Comparison of ENCODE assay signal across 9 mouse cellular contexts in genomic region chr10:80180288-80180687, GRCm38 (mm10). TPM values are rescaled to one million over a fixed set of nuclear protein-coding genes. Genes with fewer than 3 reads are reported as not detected.
DNase-seq lines count a peak whose midpoint lies in the region; ATAC-seq and TF ChIP-seq lines count a peak whose summit lies in the region.
"Had no signal": no experiment of that assay in that cellular context is flagged by ENCODE, and none has a peak within 500 bp of the region (broad histone marks: within the 10 kb centered on the region; RNA-seq: fewer than 3 reads in every experiment).

No protein-coding gene starts in this region.

- H3K27ac ChIP-seq in heart, embryonic 16.5 days (ENCODE audit: low read length): no peak overlapping the region
- H3K27ac ChIP-seq in cortical plate, adult 2 months (ENCODE audit: insufficient read depth, low read length): no peak overlapping the region
- peak overlapping the region; percentile 91 for H3K27ac ChIP-seq in hindbrain, embryonic 10.5 days
- H3K27ac ChIP-seq in midbrain, embryonic 12.5 days (replicated peaks): peak overlapping the region; percentile 91
- H3K27ac ChIP-seq: macrophage had no signal

- H3K4me3 ChIP-seq in heart, embryonic 16.5 days (ENCODE audit: low read length): peak overlapping the region; percentile 74
- peak overlapping the region; percentile 54 for H3K4me3 ChIP-seq in cortical plate, adult 2 months (ENCODE audit: insufficient read depth, low read length)
- peak overlapping the region; percentile 70 for H3K4me3 ChIP-seq in hindbrain, embryonic 10.5 days
- H3K4me3 ChIP-seq in midbrain, embryonic 12.5 days: peak overlapping the region; percentile 96

- no peaks in the 10 kb centered on the region for H3K9me3 ChIP-seq in heart, embryonic 16.5 days (replicated peaks; ENCODE audit: control insufficient read depth, low read length)
- no peaks in the 10 kb centered on the region for H3K9me3 ChIP-seq in hindbrain, embryonic 10.5 days
- no peaks in the 10 kb centered on the region for H3K9me3 ChIP-seq in midbrain, embryonic 12.5 days

- ATAC-seq in heart, embryonic 16.5 days (replicated peaks; ENCODE audit: extremely low read depth, insufficient read depth, low FRiP score): no peak
- no peak for ATAC-seq in midbrain, embryonic 12.5 days (ENCODE audit: low FRiP score, low read depth)
- ATAC-seq in CD4-positive, CD25-positive, alpha-beta regulatory T cell, adult 4 months: no peak
- no peak for ATAC-seq in inflammation-experienced regulatory T-cells, adult 6 months

- H3K36me3 ChIP-seq in heart, embryonic 16.5 days (ENCODE audit: control insufficient read depth, insufficient read depth): no peaks in the 10 kb centered on the region
- peaks cover 37% of the 10 kb centered on the region for H3K36me3 ChIP-seq in hindbrain, embryonic 10.5 days
- peaks cover 23% of the 10 kb centered on the region for H3K36me3 ChIP-seq in midbrain, embryonic 12.5 days

- H3K4me2 ChIP-seq in heart, embryonic 16.5 days (ENCODE audit: low read depth, low read length): peak overlapping the region; percentile 78
- peak overlapping the region; percentile 70 for H3K4me2 ChIP-seq in midbrain, embryonic 12.5 days (replicated peaks)

- no peak for DNase-seq in heart, postnatal 4 days
- no peak for DNase-seq in hindbrain, embryonic 10.5 days (ENCODE audit: low spot score)
- DNase-seq in lung, postnatal 4 days: no peak

- peaks cover 9% of the 10 kb centered on the region for H3K4me1 ChIP-seq in heart, embryonic 16.5 days (ENCODE audit: control insufficient read depth, insufficient read depth, low read length)
- H3K4me1 ChIP-seq in cortical plate, adult 2 months (ENCODE audit: control insufficient read depth, insufficient read depth, low read length): peaks cover 7% of the 10 kb centered on the region; the same call in 1 of the 2 replicates
- peaks cover 75% of the 10 kb centered on the region for H3K4me1 ChIP-seq in hindbrain, embryonic 10.5 days (replicated peaks)
- peaks cover 53% of the 10 kb centered on the region for H3K4me1 ChIP-seq in midbrain, embryonic 12.5 days

- H3K27me3 ChIP-seq in heart, embryonic 16.5 days (ENCODE audit: control insufficient read depth, insufficient read depth, low read length): no peaks in the 10 kb centered on the region; the same call in 1 of the 2 replicates
- H3K27me3 ChIP-seq in hindbrain, embryonic 10.5 days (ENCODE audit: insufficient read depth, poor library complexity, severe bottlenecking): peaks cover 14% of the 10 kb centered on the region
- peaks cover 3% of the 10 kb centered on the region; the same call in 1 of the 2 replicates for H3K27me3 ChIP-seq in midbrain, embryonic 12.5 days

- no peak for TF ChIP-seq CTCF in cortical plate, adult 2 months (IDR thresholded peaks at IDR 0.05; ENCODE audit: extremely low read depth, insufficient read depth, low read length)

- no peak for TF ChIP-seq POLR2A in cortical plate, adult 2 months (IDR thresholded peaks at IDR 0.05; ENCODE audit: extremely low read depth, insufficient read depth, low read length)

- 55% methylated on average over 6 of the region's 6 CpGs for WGBS in heart, embryonic 16.5 days
- 50% methylated on average over 6 of the region's 6 CpGs for WGBS in hindbrain, embryonic 10.5 days
- 32% methylated on average over 6 of the region's 6 CpGs for WGBS in midbrain, embryonic 12.5 days

- peak overlapping the region; percentile 88 for H3K9ac ChIP-seq in heart, embryonic 16.5 days (ENCODE audit: low read length)
- peak overlapping the region; percentile 99 for H3K9ac ChIP-seq in midbrain, embryonic 12.5 days (replicated peaks)

RNA-seq across cellular contexts. Expression of gene Efna2, which starts 1.0 kb away (rescaled TPM):
- polyA plus RNA-seq in heart, embryonic 16.5 days (2015; fragmentation: Nextera tagmentation; extraction: Ambion mirVana): 6.0 and 6.8 TPM in 2 replicates
- total RNA-seq in heart, postnatal 4 days (2021): 1 to 10 TPM; 2.8 to 2.9 TPM
- polyA plus RNA-seq in cortical plate, adult 2 months (2012; rRNA removed): 7.7 and 8.5 TPM in 2 replicates
- polyA plus RNA-seq in hindbrain, embryonic 10.5 days (2016; fragmentation: Nextera tagmentation; extraction: Ambion mirVana): 41.3 and 43.7 TPM in 2 replicates
- 114 and 127 TPM in 2 replicates for polyA plus RNA-seq in midbrain, embryonic 12.5 days (2016; fragmentation: Nextera tagmentation; extraction: Ambion mirVana)
- under 1 TPM in 1 of 2 experiments, not detected in 1; 0.28 TPM for polyA plus RNA-seq in CD4-positive, CD25-positive, alpha-beta regulatory T cell, adult 4 months (2017; shearing (Covaris generic))
- polyA plus RNA-seq in inflammation-experienced regulatory T-cells, adult 6 months (2017; shearing (Covaris generic)): not detected

RNA-seq across cellular contexts. Expression of gene 1600002K03Rik, which starts 7.5 kb away (rescaled TPM):
- polyA plus RNA-seq in heart, embryonic 16.5 days (2015; fragmentation: Nextera tagmentation; extraction: Ambion mirVana): 9.7 and 10.7 TPM in 2 replicates
- total RNA-seq in heart, postnatal 4 days (2021): 1 to 10 TPM; 1.9 to 4.9 TPM
- polyA plus RNA-seq in cortical plate, adult 2 months (2012; rRNA removed): 13.1 and 13.9 TPM in 2 replicates
- polyA plus RNA-seq in hindbrain, embryonic 10.5 days (2016; fragmentation: Nextera tagmentation; extraction: Ambion mirVana): 12.9 and 14.4 TPM in 2 replicates
- polyA plus RNA-seq in midbrain, embryonic 12.5 days (2016; fragmentation: Nextera tagmentation; extraction: Ambion mirVana): 12.9 and 13.6 TPM in 2 replicates
- polyA plus RNA-seq in CD4-positive, CD25-positive, alpha-beta regulatory T cell, adult 4 months (2017; shearing (Covaris generic)): 10 to 100 TPM; 21.6 to 23.5 TPM
- 10 to 100 TPM; 17.9 to 28.4 (median 20.5) TPM for polyA plus RNA-seq in inflammation-experienced regulatory T-cells, adult 6 months (2017; shearing (Covaris generic))

RNA-seq across cellular contexts. Expression of gene Cirbp, which starts 14.5 kb away (rescaled TPM):
- 85.3 and 87.6 TPM in 2 replicates for polyA plus RNA-seq in heart, embryonic 16.5 days (2015; fragmentation: Nextera tagmentation; extraction: Ambion mirVana)
- 100 to 1,000 TPM; 163 to 193 TPM for total RNA-seq in heart, postnatal 4 days (2021)
- 150 and 180 TPM in 2 replicates for polyA plus RNA-seq in cortical plate, adult 2 months (2012; rRNA removed)
- 95.3 and 153 TPM in 2 replicates for polyA plus RNA-seq in hindbrain, embryonic 10.5 days (2016; fragmentation: Nextera tagmentation; extraction: Ambion mirVana)
- polyA plus RNA-seq in midbrain, embryonic 12.5 days (2016; fragmentation: Nextera tagmentation; extraction: Ambion mirVana): 227 and 233 TPM in 2 replicates
- polyA plus RNA-seq in CD4-positive, CD25-positive, alpha-beta regulatory T cell, adult 4 months (2017; shearing (Covaris generic)): 100 to 1,000 TPM; 124 to 272 TPM
- polyA plus RNA-seq in inflammation-experienced regulatory T-cells, adult 6 months (2017; shearing (Covaris generic)): 100 to 1,000 TPM in 2 of 3 experiments, 10 to 100 TPM in 1; 84.2 to 255 (median 213) TPM

RNA-seq across cellular contexts. Expression of gene Midn, which starts 32.2 kb away (rescaled TPM):
- 10.3 and 13.0 TPM in 2 replicates for polyA plus RNA-seq in heart, embryonic 16.5 days (2015; fragmentation: Nextera tagmentation; extraction: Ambion mirVana)
- 100 to 1,000 TPM; 145 to 163 TPM for total RNA-seq in heart, postnatal 4 days (2021)
- polyA plus RNA-seq in cortical plate, adult 2 months (2012; rRNA removed): 26.6 and 33.8 TPM in 2 replicates
- 22.3 and 24.6 TPM in 2 replicates for polyA plus RNA-seq in hindbrain, embryonic 10.5 days (2016; fragmentation: Nextera tagmentation; extraction: Ambion mirVana)
- 41.7 and 46.4 TPM in 2 replicates for polyA plus RNA-seq in midbrain, embryonic 12.5 days (2016; fragmentation: Nextera tagmentation; extraction: Ambion mirVana)
- 1 to 10 TPM; 4.6 to 8.2 TPM for polyA plus RNA-seq in CD4-positive, CD25-positive, alpha-beta regulatory T cell, adult 4 months (2017; shearing (Covaris generic))
- 1 to 10 TPM; 7.3 to 9.3 (median 7.5) TPM for polyA plus RNA-seq in inflammation-experienced regulatory T-cells, adult 6 months (2017; shearing (Covaris generic))

RNA-seq across cellular contexts. Expression of gene Cbarp, which starts 39.7 kb away (rescaled TPM):
- 2.5 TPM in 2 replicates for polyA plus RNA-seq in heart, embryonic 16.5 days (2015; fragmentation: Nextera tagmentation; extraction: Ambion mirVana)
- 1 to 10 TPM; 3.7 to 5.1 TPM for total RNA-seq in heart, postnatal 4 days (2021)
- polyA plus RNA-seq in cortical plate, adult 2 months (2012; rRNA removed): 274 and 285 TPM in 2 replicates
- polyA plus RNA-seq in hindbrain, embryonic 10.5 days (2016; fragmentation: Nextera tagmentation; extraction: Ambion mirVana): 7.1 and 15.0 TPM in 2 replicates
- polyA plus RNA-seq in midbrain, embryonic 12.5 days (2016; fragmentation: Nextera tagmentation; extraction: Ambion mirVana): 19.3 and 20.0 TPM in 2 replicates
- 1 to 10 TPM; 1.3 to 1.4 TPM for polyA plus RNA-seq in CD4-positive, CD25-positive, alpha-beta regulatory T cell, adult 4 months (2017; shearing (Covaris generic))
- polyA plus RNA-seq in inflammation-experienced regulatory T-cells, adult 6 months (2017; shearing (Covaris generic)): 1 to 10 TPM in 2 of 3 experiments, under 1 TPM in 1; 0.60 to 2.3 (median 1.3) TPM

Comparison
In these comparisons a context has a peak if more than half of its experiments do, and no peak if none do; other contexts are left out.
1. H3K27ac ChIP-seq: peak in hindbrain, embryonic 10.5 days (single experiment) and midbrain, embryonic 12.5 days (single experiment); none in heart, embryonic 16.5 days (single experiment) and cortical plate, adult 2 months (single experiment).
2. Peak in every context shown above with its lines, with median percentiles within 50 percentile points of each other: H3K4me3 ChIP-seq.